Mouse (Mus musculus): ENCODE measurements around the gene Gm28845. TPM values are rescaled to one million over a fixed set of nuclear protein-coding genes. Genes with fewer than 3 reads are reported as not detected.
A peak's percentile ranks its signal among the peaks of the same experiment; 100 is the strongest.
"Not testable (repeated sequence)": the region's sequence is repeated elsewhere in the genome, so short reads cannot be mapped to it uniquely, and the experiment has no call there.

Gene Gm28845
- total RNA-seq, 2 experiments from 2014 or later = 1.4 to 1.7 TPM

DNA sequence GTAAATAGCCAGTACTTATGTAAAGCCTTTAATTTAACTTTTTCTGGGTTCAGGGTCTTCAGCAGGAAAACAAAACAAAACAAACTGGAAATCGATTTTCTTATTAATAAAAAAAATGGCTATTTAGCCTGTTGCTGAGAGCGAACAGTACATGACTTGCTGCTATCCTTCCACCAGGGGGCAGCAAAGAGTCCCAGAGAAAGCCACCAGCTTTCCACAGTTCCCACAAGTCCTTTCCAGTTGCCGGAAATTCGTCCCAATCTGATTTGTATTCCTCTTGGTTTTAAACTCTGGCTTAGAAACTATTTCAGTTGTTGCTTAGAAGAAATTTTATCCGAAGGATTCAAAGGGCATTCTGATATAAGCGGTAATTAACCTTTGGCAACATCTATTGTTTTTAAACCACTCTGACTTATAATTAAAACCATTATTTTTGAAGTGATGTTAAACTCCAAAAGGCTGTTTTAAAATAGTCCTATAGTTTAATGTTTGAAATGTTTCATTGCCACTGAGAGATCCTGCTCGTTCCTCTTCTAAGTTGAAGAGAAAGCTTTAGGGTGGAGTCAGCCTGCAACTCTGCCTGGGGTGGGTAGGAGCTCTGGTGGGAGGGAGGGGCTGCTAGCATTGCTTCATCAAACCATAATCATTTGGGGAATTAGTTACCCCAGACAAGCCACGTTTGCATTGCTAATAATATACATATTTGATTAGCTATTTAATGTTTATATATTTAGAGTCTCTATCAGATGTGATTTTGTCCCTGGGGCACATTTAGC, 7.1 kb downstream of the Gm28845 start:
- DNase-seq (ENCODE audit: extremely low spot score in 1 of 2, low spot score in 2 of 2) = peak; percentile 74 to 75
- intact Hi-C loops (cut with DNase I) = loop anchor here (2.0 kb wide), 1 partner anchor 67 kb away; no protein-coding TSS in a partner anchor

DNA sequence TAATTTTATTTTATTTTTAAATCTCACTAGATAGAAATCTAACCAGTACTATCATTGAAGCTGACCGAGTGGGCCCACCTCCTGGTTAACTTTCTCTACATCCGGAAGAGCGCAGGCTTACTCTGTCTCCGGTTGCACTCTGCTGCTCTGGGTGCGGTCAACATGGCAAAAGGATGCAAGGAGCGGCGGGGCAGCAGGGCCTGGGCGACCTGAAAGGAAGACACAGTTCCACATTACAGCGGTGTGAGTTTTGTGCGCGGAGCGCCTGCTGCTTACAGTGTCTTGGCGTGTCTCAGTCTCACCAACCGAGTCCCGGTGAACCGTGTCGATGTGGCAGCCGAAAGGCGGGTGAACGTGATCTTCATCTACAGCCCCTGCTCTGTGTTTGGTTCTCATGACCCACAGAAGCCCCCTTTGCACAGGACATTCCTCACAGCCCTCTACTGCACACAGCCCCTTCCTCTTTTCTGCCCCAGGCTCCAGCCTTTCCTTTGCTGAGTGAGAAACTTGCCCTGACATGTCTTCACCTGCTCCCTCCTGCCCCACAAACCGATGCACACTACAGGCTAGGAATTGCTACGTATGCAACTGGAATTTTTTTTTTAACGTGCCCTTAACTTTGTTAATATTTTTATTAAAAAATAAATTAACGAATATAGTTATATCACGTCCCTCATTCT, 9.5 kb downstream of the Gm28845 start:
- DNase-seq (ENCODE audit: extremely low spot score in 1 of 2, low spot score in 2 of 2) = no peak
- intact Hi-C loops (cut with DNase I) = no loop called here

DNA sequence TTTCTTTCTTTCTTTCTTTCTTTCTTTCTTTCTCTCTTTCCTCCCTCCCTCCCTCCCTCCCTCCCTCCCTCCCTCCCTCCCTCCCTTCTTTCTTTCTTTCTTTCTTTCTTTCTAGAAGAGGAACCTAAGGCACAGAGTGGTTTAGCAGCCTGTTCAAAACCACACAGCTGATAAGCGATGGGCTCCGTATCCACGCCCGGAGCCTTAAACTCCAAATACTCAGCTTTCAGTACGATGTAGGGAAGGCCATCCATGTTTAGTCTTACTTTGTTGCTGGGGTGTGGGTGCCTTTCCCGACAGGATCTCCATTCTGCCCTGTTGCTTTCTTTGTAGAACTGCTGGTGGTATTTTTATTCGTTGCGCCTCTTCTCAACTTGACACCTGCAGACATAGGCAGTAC, 10.2 kb downstream of the Gm28845 start:
- intact Hi-C loops (cut with DNase I) = no loop called here
- no peak for DNase-seq (ENCODE audit: extremely low spot score in 1 of 2, low spot score in 2 of 2)

DNA sequence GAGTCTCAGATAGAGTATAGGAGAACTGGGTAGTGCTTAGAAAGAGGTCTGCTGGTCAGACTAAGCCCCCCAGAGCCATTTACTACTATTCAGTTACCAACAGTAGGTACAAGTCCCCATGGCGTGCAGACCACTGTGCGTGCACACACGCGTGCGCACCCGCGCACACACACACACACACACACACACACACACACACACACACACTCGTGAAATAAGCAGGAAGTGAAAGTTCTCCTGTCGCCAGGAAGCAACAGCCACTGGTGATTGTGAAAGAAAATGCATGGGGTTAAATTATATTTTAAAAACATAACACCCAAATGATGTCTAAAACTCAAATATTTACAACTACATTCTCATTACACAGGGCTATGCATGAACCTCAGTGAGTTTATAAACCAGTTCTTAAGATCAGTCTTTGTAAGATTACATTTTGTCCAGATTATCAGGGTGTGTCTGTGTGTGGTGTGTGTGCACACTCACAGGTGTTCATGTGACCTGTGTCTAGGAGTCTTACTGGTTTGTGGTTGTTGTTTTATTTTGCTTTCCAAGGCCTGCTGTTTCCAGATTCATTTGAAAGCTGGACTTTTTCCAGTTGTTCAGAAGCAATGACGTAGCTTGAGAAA, 11.6 kb downstream of the Gm28845 start:
- intact Hi-C loops (cut with DNase I) = no loop called here
- no peak for DNase-seq (ENCODE audit: extremely low spot score in 1 of 2, low spot score in 2 of 2)

DNA sequence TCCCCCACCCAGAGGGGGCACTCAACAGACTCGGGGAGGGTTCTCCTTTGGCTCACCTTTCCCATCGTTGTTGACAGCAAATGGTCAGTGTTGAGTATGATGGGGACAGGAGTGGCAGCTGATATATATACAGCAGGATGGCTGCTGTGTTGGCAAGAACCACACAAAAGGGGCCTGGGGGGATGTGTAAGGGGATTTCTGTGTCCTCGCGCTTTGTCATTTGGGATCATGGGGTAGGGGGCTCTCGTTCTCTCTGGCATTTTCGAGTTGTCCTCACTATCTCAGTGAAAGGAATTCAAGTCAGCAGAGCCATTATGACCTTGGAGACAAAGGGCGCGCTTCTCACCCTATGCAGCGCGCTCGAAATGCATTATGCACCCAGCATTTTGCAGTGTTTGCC, 16.1 kb downstream of the Gm28845 start, which contains the start of gene Cryga:
Gene Cryga (minus strand): TSS at position 101 of the 400 bp plus-strand sequence.
- no peak for DNase-seq (ENCODE audit: extremely low spot score in 1 of 2, low spot score in 2 of 2)
- intact Hi-C loops (cut with DNase I) = no loop called here

DNA sequence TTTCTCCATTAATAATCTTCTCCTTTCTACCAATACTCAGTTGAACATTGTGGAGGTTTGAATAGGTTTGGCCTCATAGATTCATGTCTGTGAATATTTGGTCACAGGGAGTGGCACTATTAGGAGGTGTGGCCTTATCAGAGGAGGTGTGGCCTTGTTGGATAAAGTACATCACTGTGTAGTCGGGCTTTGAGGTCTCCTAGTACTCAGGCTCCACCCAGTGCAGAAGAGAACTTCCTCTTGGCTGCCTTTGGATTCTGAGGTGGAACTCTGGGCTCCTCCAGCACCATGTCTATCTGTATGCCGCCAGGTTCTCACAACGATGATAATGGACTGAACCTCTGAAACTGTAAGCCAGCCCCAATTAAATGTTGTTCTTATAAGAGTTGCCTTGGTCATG, 22.4 kb downstream of the Gm28845 start:
- no peak for DNase-seq (ENCODE audit: extremely low spot score in 1 of 2, low spot score in 2 of 2)
- intact Hi-C loops (cut with DNase I) = no loop called here

DNA sequence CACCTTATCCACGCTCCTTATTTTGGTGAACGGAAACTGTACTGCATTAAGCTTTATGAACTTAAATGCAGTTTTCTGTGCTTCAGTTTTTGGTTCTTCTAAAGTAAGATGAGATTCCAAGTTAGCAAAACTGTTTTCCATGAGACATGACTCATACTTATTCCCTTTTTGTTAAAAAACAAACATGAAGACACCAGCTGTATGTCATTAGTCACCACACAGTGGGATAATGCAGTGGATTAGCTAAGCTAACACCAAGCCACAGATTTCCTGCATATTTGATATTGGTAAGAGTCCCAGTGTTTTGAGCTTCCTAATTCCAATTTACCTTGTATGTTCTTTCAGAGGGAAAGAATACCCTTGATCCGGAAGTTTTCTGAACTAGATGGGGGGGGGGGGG, 27.8 kb downstream of the Gm28845 start:
- DNase-seq (ENCODE audit: extremely low spot score in 1 of 2, low spot score in 2 of 2) = no peak
- intact Hi-C loops (cut with DNase I) = no loop called here

DNA sequence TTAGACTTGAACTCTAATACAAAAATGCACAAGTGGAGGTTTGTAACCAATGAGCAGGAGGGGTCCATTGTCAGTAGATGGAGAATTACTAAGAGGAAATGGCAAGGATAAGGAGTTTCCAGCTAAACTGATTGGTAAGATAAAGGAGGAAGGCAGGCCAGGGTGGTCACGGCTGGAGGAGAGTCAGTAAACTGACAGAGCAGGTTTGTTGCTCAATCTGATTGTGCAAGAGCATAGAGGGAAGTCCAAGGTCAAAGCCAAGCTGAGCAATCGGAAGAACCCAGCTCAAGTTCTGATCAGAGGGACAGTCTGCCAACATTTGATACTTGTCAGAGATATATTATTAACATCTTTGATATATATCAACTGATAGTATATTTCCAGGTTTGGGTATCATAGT, 29.0 kb downstream of the Gm28845 start:
- intact Hi-C loops (cut with DNase I) = no loop called here
- DNase-seq (ENCODE audit: extremely low spot score in 1 of 2, low spot score in 2 of 2) = no peak

DNA sequence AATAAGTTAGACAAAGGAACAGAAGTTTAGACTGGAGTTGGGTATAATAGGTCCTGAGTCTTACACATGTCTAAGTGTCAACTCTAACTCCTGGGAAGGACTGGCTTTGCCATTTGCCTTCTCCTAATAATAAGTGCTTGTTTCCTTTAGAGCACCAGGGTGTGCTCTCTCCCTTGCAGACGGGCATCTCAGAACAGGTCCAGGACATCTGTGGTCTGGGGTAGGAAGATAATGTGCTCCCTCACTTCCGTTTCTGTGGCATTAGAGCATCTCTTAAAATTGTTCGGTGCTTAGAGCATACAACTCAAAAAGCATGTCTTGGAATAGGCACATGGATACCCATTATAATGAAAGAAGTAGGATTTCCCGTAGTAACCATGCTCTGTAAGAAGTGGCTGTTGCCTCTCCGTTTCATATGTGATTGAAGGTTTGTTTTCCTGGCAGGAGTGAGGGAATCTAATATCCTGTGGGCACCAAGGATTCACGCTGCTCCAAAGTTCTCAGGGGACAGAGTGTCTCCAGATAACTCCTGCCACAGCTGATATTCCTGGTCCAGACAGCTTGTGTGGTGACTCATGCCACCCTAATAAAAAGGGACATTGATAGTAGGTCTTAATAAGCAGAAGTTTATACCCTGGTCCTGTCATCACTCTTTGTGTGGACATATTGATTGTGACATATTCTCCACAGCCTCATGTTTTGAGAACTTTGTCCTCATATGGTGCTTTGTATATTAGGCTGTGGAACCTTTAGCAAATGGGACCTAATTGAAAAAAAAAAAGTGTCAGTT, 30.6 kb downstream of the Gm28845 start:
- intact Hi-C loops (cut with DNase I) = no loop called here

DNA sequence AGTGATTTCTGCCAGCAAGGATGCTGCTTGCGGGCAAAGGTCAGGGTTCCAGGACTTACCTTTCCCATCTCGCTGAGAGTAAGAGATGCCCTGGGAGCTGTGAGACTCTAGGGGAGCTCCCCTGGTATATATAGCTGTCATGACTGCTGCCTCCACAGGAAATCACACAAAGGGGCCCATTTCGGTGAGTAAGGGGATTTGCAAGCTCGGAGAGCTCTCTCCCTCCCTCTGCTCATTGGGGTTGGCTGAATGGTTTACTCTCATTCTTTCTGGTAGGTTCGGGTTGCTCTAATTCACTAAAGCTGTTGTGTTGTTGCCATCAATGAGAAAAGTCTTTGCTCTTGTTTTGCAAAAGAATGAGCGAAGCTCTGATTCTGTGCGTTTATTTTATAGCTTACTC, 37.2 kb downstream of the Gm28845 start, which contains the start of gene Crygb:
Gene Crygb (minus strand): TSS at position 101 of the 400 bp plus-strand sequence.
- intact Hi-C loops (cut with DNase I) = no loop called here

More for the DNA sequence above, 30.6 kb downstream of the Gm28845 start:
- DNase-seq (ENCODE audit: extremely low spot score in 1 of 2, low spot score in 2 of 2) = no peak

DNA sequence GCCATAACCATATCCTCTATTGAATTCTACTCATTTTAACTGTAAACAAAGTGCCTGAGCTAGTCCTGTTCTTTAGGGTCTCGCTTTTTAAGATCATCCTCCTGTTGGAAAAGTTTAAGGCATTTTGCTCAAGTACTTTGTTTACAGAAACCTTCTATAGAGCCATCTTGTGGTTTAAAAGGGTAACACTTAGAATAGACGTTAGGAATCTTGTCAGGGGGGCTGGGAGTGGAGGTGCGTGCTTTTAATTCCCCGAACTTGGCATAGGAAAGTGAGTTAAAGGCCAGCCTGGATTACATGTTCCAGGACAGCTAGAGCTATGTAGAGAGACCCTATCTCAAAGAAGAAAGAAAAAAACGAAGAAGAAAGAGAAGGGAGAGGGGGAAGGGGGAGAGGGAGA, 43.8 kb downstream of the Gm28845 start:
- intact Hi-C loops (cut with DNase I) = no loop called here
- DNase-seq (ENCODE audit: extremely low spot score in 1 of 2, low spot score in 2 of 2) = no peak

More for the DNA sequence above, 37.2 kb downstream of the Gm28845 start, which contains the start of gene Crygb:
- no peak for DNase-seq (ENCODE audit: extremely low spot score in 1 of 2, low spot score in 2 of 2)

DNA sequence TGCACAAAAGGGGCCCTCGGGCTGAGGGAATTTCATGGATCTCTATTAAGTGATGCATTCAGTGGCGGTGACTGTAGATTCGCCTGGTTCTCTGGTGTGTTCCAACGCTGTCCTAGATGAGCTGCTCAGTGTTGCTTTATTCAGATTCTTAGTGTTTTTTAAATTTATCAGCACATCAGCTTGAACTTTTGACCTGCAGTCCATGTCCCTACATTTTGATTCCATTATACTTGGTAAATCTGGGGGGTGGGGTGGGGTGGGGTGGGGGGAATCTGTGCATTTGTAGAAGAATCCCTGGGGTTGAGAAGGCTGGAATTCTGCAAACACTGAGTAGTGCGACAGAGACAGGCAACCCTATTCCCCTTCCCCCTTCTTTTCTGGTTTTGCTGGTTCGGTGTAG, 45.8 kb downstream of the Gm28845 start, which contains the start of gene Crygc:
Gene Crygc (minus strand): TSS at position 101 of the 400 bp plus-strand sequence.
- intact Hi-C loops (cut with DNase I) = no loop called here
- DNase-seq (ENCODE audit: extremely low spot score in 1 of 2, low spot score in 2 of 2) = no peak

DNA sequence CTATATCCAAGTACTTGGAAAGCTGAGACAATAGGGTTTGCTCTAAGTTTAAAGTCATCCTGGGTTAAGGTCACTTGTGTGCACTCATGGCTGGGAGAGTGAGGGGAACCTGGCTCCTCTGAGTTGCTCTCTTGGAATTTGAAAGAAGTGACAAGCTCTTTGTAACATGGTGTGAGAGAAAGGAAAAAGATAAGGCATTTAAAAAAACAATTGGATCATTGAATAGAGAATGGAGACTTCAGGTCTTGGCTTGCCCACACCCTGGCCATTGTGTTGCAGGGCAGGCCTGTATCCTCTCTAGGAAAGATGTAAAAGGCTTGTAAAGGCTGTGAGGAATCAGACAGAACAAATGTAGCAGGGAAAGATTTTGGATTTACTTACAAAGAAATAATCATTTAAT, 51.5 kb downstream of the Gm28845 start:
- intact Hi-C loops (cut with DNase I) = no loop called here
- no peak for DNase-seq (ENCODE audit: extremely low spot score in 1 of 2, low spot score in 2 of 2)

DNA sequence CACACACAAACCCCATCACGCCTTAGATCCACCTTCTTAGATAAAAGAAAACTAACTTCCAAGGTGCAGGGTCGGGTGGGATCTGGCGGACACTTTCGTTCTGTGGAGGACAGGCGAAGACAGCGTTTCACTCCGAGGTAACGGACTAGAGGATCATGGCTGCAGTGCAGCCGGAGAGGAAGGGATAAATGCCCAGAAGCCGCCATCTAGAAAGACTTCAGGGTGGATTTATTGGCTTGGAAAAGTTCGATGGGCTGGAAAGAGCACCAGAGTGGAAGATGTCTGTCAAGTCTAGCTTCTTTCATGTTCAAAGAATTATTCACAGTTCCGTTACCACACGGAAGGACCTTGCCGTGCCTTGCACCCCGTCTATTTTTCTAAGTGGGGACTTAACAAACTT, 55.2 kb downstream of the Gm28845 start:
- intact Hi-C loops (cut with DNase I) = no loop called here

DNA sequence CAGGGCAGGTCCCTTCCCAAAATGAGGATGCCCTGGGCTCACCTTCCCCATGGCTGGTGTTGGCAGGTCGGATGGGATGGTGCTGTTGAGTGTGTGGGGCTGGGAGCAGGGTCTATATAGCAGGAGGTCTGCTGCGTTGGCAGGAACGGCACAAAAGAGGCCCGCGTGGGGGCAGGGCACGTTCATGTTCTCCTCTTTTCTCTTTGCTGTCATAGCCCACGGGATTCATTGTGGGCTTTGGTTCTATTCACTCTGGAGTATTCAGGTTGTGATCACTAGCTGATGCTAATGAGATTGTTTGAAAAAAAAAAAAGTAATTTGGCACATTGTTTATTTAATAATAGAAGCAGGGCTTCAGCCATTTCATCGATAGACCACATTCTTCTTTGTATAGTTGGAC, 56.0 kb downstream of the Gm28845 start, which contains the start of gene Crygd:
Gene Crygd (minus strand): TSS at position 101 of the 400 bp plus-strand sequence.
- no peak for DNase-seq (ENCODE audit: extremely low spot score in 1 of 2, low spot score in 2 of 2)
- intact Hi-C loops (cut with DNase I) = no loop called here

More for the DNA sequence above, 55.2 kb downstream of the Gm28845 start:
- DNase-seq (ENCODE audit: extremely low spot score in 1 of 2, low spot score in 2 of 2) = no peak

DNA sequence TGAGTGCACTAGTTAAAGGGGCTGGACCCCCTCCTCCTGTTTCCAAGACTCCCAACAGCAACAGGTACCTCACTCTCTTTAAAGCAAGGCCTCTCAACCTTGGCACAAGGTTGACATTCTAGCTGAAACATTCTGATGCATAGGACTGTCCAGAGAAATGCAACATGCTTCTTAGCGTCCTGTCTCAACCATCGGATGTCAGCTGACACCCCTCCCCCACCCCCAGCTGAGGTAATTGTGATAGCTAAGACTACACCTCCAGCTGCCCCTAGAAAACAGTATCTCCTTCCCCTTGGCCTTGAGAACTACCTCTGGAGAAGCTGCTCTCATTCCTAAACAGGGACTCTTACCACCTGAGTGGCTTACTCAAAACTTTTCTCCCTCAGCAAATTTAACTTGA, 67.2 kb downstream of the Gm28845 start:
- intact Hi-C loops (cut with DNase I) = no loop called here
- no peak for DNase-seq (ENCODE audit: extremely low spot score in 1 of 2, low spot score in 2 of 2)

DNA sequence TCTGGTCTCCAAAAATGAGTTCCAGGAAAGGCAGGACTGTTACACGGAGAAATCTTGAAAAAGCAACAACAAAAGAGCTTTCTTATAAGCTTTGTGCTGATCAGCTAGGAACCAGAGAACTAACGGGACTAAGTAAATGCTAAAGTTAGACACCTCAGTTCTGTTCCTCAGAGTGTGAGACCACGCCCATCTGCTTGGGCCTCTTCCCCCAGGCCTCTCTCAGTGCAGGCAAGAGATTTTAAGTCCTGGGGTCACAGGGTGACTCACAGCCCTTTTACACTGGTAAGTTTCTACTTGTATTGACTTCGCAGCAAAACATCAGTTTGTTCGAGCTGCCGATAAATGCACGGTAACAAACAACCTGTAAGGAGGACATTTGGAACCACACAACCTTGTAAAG, 67.7 kb downstream of the Gm28845 start:
- DNase-seq (ENCODE audit: extremely low spot score in 1 of 2, low spot score in 2 of 2) = no peak
- intact Hi-C loops (cut with DNase I) = no loop called here

DNA sequence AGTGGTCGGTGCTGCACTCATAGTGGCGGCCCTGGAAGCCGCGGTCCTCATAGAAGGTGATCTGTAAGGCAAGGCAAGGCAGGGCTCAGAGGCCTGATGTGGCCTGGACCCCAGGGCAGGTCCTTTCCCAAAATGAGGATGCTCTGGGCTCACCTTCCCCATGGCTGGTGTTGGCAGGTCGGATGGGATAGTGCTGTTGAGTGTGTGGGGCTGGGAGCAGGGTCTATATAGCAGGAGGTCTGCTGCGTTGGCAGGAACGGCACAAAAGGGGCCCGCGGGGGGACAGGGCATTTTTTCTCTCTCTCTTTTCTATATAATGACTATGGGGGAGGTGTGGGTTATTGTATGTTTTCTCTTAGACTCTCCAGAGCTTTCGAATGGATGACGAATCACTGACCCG, 68.4 kb downstream of the Gm28845 start, which contains the start of gene Cryge:
Gene Cryge (minus strand): TSS at position 198 of the 400 bp plus-strand sequence.
- DNase-seq (ENCODE audit: extremely low spot score in 1 of 2, low spot score in 2 of 2); intact Hi-C loops (cut with DNase I): not testable (repeated sequence)

Data from left cerebral cortex, postnatal 10 days (tissue).